Mouse (Mus musculus): ENCODE measurements at regions not wholly inside any gene's neighbourhood (a gene's known extent, or its start where the extent isn't known, plus 50 kb on each side); places are given as distances from the start of the nearest gene placed in this dataset.

GRCm38 (mm10) chr17:93460409-93460808, 261.6 kb downstream of the Adcyap1 start:
- peak; percentile 2 to 11 for DNase-seq (ENCODE audit: low spot score in 2 of 2)

DNA sequence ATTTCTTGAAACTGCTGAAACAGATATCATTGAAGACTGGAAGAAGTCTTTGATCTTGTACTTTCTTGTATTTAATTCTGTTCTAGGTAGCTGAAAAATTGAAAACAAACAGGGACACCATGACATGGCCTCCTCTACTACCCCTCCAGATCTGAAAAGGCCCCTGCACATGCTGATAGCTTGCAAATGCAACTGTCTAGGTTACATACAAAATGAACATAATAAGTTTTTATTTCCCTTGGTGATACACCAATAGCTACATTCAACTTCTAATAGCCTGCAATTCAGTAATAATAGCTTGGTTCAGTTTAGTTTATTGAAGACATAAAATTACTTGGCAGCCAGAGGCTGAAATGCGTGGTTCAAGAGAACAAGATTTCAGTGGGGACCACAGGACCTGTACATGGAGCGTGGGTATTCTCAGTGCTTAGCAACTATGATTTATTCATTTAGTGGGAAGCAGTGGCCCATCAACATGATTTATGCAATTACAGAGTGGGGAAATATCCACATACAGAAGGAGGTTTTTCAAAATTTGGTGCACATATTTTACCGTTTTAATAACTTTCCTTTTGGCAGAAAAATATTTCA, 264.9 kb downstream of the Adcyap1 start:
- DNase-seq (ENCODE audit: low spot score in 2 of 2): no peak

- DNase-seq (ENCODE audit: low spot score in 2 of 2): no peak
Measured at GRCm38 (mm10) chr17:93482378-93482777, 283.6 kb downstream of the Adcyap1 start.

- no peak for DNase-seq (ENCODE audit: low spot score in 2 of 2)
Measured at GRCm38 (mm10) chr17:93484540-93484939, 285.7 kb downstream of the Adcyap1 start.

GRCm38 (mm10) chr17:93486442-93486841, 287.6 kb downstream of the Adcyap1 start:
- DNase-seq (ENCODE audit: low spot score in 2 of 2): no peak

- DNase-seq (ENCODE audit: low spot score in 2 of 2): peak in 1 of 2 experiments; percentile 31
Measured at GRCm38 (mm10) chr17:93489988-93490732, 291.3 kb downstream of the Adcyap1 start.

DNA sequence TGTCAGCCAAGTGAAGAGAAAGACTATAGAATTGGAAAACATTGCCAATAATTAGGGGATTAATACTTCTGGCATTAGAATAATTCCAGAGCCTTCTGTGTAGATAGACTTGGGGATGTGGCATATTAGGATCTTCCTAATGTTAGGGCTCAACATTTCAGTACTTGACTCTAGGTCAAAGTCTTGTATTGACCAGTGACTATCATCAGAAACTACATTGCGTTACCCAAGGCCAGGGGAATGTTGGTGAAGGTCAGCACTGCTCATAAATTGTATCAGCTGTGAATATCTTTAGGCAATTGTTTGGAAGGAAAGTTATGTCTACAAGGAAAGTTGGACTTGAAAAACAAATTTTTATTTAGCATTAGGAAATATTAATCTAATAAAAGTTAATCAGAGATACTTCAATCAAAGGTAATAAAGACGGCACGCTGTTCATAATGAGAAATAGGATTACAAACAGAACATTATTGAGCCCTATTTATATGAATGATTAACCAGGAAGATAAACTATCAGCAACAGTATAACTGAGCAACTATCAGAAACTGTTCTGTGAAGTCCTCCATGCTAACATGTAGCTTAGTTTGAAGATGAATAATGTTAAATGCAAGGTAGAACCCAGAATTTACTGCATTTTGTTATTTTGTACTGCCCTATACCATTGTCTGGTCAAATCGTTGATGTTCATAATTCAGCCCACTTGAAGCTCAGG, 310.2 kb downstream of the Adcyap1 start:
- DNase-seq (ENCODE audit: low spot score in 2 of 2): no peak

- no peak for DNase-seq (ENCODE audit: low spot score in 2 of 2)
Measured at GRCm38 (mm10) chr17:93523406-93523805, 324.6 kb downstream of the Adcyap1 start.

DNA sequence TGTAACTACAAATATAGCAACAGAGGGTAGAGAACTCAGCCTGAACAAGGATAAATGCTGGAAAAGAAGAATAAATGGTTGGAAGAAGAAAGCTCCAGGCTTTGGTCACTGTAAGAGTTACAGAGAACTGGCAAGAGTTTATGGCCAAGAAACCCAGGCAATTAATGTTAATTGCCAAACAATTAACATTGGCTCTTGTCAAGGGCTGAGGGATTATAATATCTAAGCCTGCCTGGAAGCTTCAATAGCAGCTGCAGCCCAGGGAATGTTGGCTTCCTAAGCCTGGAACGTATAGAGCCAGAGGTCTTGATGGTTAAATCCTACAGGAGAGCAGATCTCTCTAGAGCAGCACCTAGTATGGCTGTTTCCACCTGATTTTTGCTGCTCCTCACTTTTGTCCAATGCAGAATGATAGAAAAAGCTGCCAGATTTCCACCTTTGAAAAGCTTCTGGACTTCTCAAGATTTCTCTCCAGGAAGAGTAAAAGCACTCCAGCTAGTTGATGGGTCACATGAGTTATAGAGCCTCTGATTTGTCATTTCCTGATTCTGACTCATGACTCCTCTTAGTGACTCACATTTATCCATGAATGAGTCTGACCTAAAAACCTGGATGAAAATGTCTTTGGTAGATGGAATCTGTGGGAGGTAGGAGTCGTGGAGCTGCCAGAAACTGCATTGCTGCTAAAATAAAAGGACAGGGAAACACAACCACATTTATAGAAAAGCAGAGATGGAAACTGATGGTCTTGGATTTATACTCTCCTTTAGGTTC, 327.2 kb downstream of the Adcyap1 start:
- DNase-seq (ENCODE audit: low spot score in 2 of 2): peak in 1 of 2 experiments; percentile 3

DNA sequence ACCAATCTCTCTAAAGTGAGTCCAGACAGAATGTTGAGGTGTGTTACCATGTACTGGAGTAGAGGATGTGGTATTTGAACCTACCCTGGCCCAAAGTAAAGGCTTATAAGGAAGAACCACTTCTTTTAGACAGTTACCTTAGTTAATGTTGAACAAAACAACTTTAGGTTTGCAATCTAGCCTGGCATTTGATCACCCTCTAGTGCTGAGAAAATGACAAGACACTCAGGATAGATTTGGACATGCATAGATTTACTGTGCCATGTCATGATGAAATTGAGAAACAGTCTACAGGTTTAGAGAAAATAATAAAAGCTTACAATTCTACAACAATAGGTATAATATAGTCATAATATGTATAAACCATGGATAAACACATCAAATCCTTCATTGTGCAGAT, 333.7 kb downstream of the Adcyap1 start:
- no peak for DNase-seq (ENCODE audit: low spot score in 2 of 2)

DNA sequence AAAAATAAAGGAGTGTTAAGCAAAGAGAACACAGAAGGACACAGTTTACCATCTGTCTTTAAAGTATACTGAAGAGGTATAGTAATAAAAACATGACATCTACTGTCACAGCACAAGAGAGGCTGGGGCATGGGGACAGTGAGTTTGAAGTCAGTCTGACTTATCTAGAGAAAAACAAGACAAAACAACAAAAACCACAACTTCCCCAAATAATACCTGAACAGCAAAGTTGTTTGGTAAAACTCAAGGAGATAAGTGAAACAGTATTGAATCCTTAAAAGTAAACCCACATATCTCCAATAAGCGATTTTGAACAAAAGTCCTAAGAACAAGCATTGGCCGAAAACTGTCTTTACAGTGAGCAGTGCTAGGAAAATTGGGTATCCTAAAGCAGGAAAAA, 336.1 kb downstream of the Adcyap1 start:
- DNase-seq (ENCODE audit: low spot score in 2 of 2): no peak

GRCm38 (mm10) chr17:93535751-93536150, 336.9 kb downstream of the Adcyap1 start:
- DNase-seq (ENCODE audit: low spot score in 2 of 2): no peak

GRCm38 (mm10) chr17:93541795-93542194, 343.0 kb downstream of the Adcyap1 start:
- DNase-seq (ENCODE audit: low spot score in 2 of 2): no peak

- no peak for DNase-seq (ENCODE audit: low spot score in 2 of 2)
Measured at GRCm38 (mm10) chr17:93550339-93550738, 351.5 kb downstream of the Adcyap1 start.

DNA sequence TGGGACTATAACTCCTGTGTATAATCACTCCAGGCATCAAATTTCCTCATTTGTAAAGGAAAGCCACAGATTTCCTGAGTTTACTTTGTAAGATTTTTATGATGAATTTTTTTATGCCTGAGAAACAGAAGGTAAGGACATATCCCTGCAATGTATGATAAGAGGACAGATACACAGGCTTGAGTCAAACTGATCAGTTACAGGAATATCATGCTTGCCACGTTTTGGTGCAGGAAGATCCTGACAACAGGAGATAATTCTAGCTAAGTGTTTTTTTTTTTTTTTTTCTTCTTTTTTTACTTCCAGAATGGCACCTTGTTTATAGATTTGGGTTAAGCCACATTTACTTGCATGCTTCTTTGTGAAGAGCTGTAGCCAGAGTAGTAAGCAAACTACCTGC, 357.1 kb downstream of the Adcyap1 start:
- DNase-seq (ENCODE audit: low spot score in 2 of 2): no peak

- no peak for DNase-seq (ENCODE audit: low spot score in 2 of 2)
Measured at GRCm38 (mm10) chr17:93563277-93563772, 364.5 kb downstream of the Adcyap1 start.

- no peak for DNase-seq (ENCODE audit: low spot score in 2 of 2)
Measured at GRCm38 (mm10) chr17:93579981-93580380, 381.2 kb downstream of the Adcyap1 start.

DNA sequence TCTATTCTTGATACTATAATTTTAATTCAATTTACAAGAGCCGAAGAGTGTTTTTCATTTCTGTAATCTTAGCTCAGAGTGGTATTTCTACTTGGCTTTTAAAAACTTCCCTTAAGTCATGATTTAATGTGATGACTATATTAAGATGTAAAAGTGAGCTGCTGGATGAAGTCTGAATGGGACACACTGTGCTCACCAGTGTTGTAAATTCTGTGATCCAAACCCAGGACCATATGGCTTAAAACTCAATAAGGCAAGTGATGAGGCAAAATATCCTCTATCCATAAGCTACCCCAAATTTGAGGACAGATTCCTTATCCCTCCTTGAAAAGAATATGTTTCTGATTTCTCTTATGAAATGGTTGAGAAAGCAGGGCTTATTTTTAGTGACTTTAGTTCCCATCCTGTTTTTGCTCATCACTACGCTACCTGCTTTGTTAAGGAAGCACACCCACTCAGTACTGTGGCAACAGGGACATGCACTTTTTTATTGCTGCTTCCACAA, 399.4 kb downstream of the Adcyap1 start:
- peak; percentile 3 to 5 for DNase-seq (ENCODE audit: low spot score in 2 of 2)

GRCm38 (mm10) chr17:93600236-93600635, 401.4 kb downstream of the Adcyap1 start:
- DNase-seq (ENCODE audit: low spot score in 2 of 2): no peak

GRCm38 (mm10) chr17:93609261-93609660, 410.4 kb downstream of the Adcyap1 start:
- DNase-seq (ENCODE audit: low spot score in 2 of 2): no peak

GRCm38 (mm10) chr17:93609942-93610596, 411.3 kb downstream of the Adcyap1 start:
- peak; percentile 20 to 24 for DNase-seq (ENCODE audit: low spot score in 2 of 2)

Measured in frontal cortex, postnatal 36 days (tissue).